Mouse (Mus musculus) hindbrain, embryonic 11.5 days (tissue): ENCODE measurements around the gene Epha4. TPM values are rescaled to one million over a fixed set of nuclear protein-coding genes. Genes with fewer than 3 reads are reported as not detected.

ENCODE experiments used
- ATAC-seq: fragments of 200-750 bp; cut with Nextera tagmentation; 2 replicates; pipeline ENCODE4 v1.8.0; 2017; ENCODE audit warnings: mild to moderate bottlenecking, moderate TSS enrichment, moderate library complexity; ENCODE audit not compliant: low FRiP score
- DNase-seq: peaks from one replicate; pipeline ENCODE4 v3.0.0-alpha.2; 2015; ENCODE audit warnings: low spot score
- H3K27ac ChIP-seq: fragments of 300-500 bp; sonication (generic); 2 replicates; pipeline ENCODE4 v1.5.1; 2014; ENCODE audit warnings: mild to moderate bottlenecking, low read depth, low read length
- H3K27me3 ChIP-seq: fragments of 300-500 bp; sonication (generic); 2 replicates; pipeline ENCODE4 v1.6.1; 2014; ENCODE audit warnings: mild to moderate bottlenecking, low read length, moderate library complexity, mixed read lengths; ENCODE audit not compliant: control insufficient read depth, insufficient read depth
- H3K36me3 ChIP-seq: fragments of 300-500 bp; sonication (generic); 2 replicates; pipeline ENCODE4 v1.6.1; 2014; ENCODE audit warnings: mild to moderate bottlenecking, low read length, moderate library complexity, mixed read lengths; ENCODE audit not compliant: control insufficient read depth, insufficient read depth
- H3K4me1 ChIP-seq: fragments of 300-500 bp; sonication (generic); replicated peaks from 2 replicates; pipeline ENCODE4 v1.6.1; 2014; ENCODE audit warnings: low read length, mixed read lengths; ENCODE audit not compliant: control insufficient read depth, insufficient read depth
- H3K4me2 ChIP-seq: fragments of 300-500 bp; sonication (generic); replicated peaks from 2 replicates; pipeline ENCODE4 v1.6.1; 2014; ENCODE audit warnings: mild to moderate bottlenecking, low read depth, low read length
- H3K4me3 ChIP-seq: fragments of 300-500 bp; sonication (generic); 2 replicates; pipeline ENCODE4 v1.5.1; 2014; ENCODE audit warnings: low read depth, low read length
- H3K9ac ChIP-seq: fragments of 300-500 bp; sonication (generic); 2 replicates; pipeline ENCODE4 v1.6.1; 2014; ENCODE audit warnings: low read depth, low read length
- H3K9me3 ChIP-seq: fragments of 300-500 bp; sonication (generic); 2 replicates; pipeline ENCODE4 v1.6.1; 2016; ENCODE audit warnings: low read length; ENCODE audit not compliant: control insufficient read depth
- WGBS: fragments of 180-500 bp; shearing (Covaris S2); extraction: QIAGEN DNeasy Blood & Tissue Kit; methylation state at CpG from one replicate; pipeline ENCODE4 v1.1.7; 2014; 5-methylcytosine and 5-hydroxymethylcytosine counted together
- polyA plus RNA-seq: library from polyadenylated mRNA; unstranded; fragments of >200 nt; fragmentation: Nextera tagmentation; extraction: Ambion mirVana; gene quantifications from 2 replicates; pipeline ENCODE4 v1.2.1, GENCODE M21; 2014

The Epha4 gene
- polyA plus RNA-seq, 1 experiment from 2014 or later: 25.9 TPM

GRCm38 (mm10) chr1:77447061-77447614, 67.8 kb downstream of the Epha4 start:
- no peak for DNase-seq
- 90% methylated on average over 1 of the region's 1 CpGs for WGBS
- Histone ChIP-seq H3K27ac (no peak overlapping the region), H3K9me3 (no peaks in the 10 kb centered on the region), H3K4me3 (no peak overlapping the region), H3K27me3 (no peaks in the 10 kb centered on the region), H3K4me1 (no peaks in the 10 kb centered on the region), H3K4me2 (no peak overlapping the region), H3K36me3 (no peaks in the 10 kb centered on the region), H3K9ac (no peak overlapping the region)
- no peak for ATAC-seq

GRCm38 (mm10) chr1:77446438-77446837, 68.5 kb downstream of the Epha4 start:
- H3K4me3 ChIP-seq: no peak overlapping the region
- no peak overlapping the region for H3K4me2 ChIP-seq
- no peak for ATAC-seq
- H3K9me3 ChIP-seq: no peaks in the 10 kb centered on the region
- no peak overlapping the region for H3K9ac ChIP-seq
- no peaks in the 10 kb centered on the region for H3K36me3 ChIP-seq
- H3K27ac ChIP-seq: no peak overlapping the region
- H3K4me1 ChIP-seq: no peaks in the 10 kb centered on the region; the same call in 1 of the 2 replicates
- WGBS: 79% methylated on average over 12 of the region's 12 CpGs
- DNase-seq: no peak
- H3K27me3 ChIP-seq: no peaks in the 10 kb centered on the region

- ATAC-seq (no peak), DNase-seq (no peak)
- Histone ChIP-seq H3K27me3 (no peaks in the 10 kb centered on the region), H3K4me3 (no peak overlapping the region), H3K4me2 (no peak overlapping the region), H3K27ac (no peak overlapping the region), H3K36me3 (no peaks in the 10 kb centered on the region), H3K4me1 (no peaks in the 10 kb centered on the region; the same call in 1 of the 2 replicates), H3K9ac (no peak overlapping the region), H3K9me3 (no peaks in the 10 kb centered on the region)
- WGBS: 84% methylated on average over 9 of the region's 9 CpGs
Measured at GRCm38 (mm10) chr1:77444648-77445047, 70.2 kb downstream of the Epha4 start.

GRCm38 (mm10) chr1:77441987-77442386, 72.9 kb downstream of the Epha4 start:
- H3K27me3 ChIP-seq: no peaks in the 10 kb centered on the region
- ATAC-seq (no peak), DNase-seq (no peak)
- no peaks in the 10 kb centered on the region for H3K9me3 ChIP-seq
- 16% methylated on average over 4 of the region's 4 CpGs for WGBS
- no peak overlapping the region for H3K4me2 ChIP-seq
- H3K4me1 ChIP-seq: no peaks in the 10 kb centered on the region; the same call in 1 of the 2 replicates
- H3K27ac ChIP-seq: no peak overlapping the region
- H3K36me3 ChIP-seq: no peaks in the 10 kb centered on the region
- no peak overlapping the region for H3K9ac ChIP-seq
- H3K4me3 ChIP-seq: no peak overlapping the region

GRCm38 (mm10) chr1:77441401-77441800, 73.5 kb downstream of the Epha4 start:
- no peak for DNase-seq
- Histone ChIP-seq H3K27ac (no peak overlapping the region), H3K4me1 (no peaks in the 10 kb centered on the region; the same call in 1 of the 2 replicates)

GRCm38 (mm10) chr1:77440512-77440911, 74.4 kb downstream of the Epha4 start:
- DNase-seq (no peak), ATAC-seq (no peak)
- H3K9me3 ChIP-seq: no peaks in the 10 kb centered on the region
- peaks cover 3% of the 10 kb centered on the region for H3K4me1 ChIP-seq
- H3K27me3 ChIP-seq: no peaks in the 10 kb centered on the region
- H3K27ac ChIP-seq: no peak overlapping the region
- no peaks in the 10 kb centered on the region for H3K36me3 ChIP-seq
- no peak overlapping the region for H3K9ac ChIP-seq
- 11% methylated on average over 10 of the region's 10 CpGs for WGBS
- H3K4me2 ChIP-seq: no peak overlapping the region
- no peak overlapping the region for H3K4me3 ChIP-seq

More at GRCm38 (mm10) chr1:77441401-77441800, 73.5 kb downstream of the Epha4 start:
- H3K36me3 ChIP-seq: no peaks in the 10 kb centered on the region
- no peaks in the 10 kb centered on the region for H3K9me3 ChIP-seq
- 5% methylated on average over 4 of the region's 4 CpGs for WGBS
- no peak overlapping the region for H3K4me3 ChIP-seq
- H3K27me3 ChIP-seq: no peaks in the 10 kb centered on the region
- no peak overlapping the region for H3K4me2 ChIP-seq
- H3K9ac ChIP-seq: no peak overlapping the region
- no peak for ATAC-seq

- peaks cover 3% of the 10 kb centered on the region for H3K4me1 ChIP-seq
- no peak for ATAC-seq
- WGBS: 75% methylated on average over 3 of the region's 3 CpGs
Measured at GRCm38 (mm10) chr1:77439383-77440074, 75.4 kb downstream of the Epha4 start.

GRCm38 (mm10) chr1:77438639-77439038, 76.2 kb downstream of the Epha4 start:
- no peak overlapping the region for H3K9ac ChIP-seq
- 78% methylated on average over 4 of the region's 4 CpGs for WGBS
- no peak overlapping the region for H3K4me3 ChIP-seq
- H3K27me3 ChIP-seq: no peaks in the 10 kb centered on the region
- ATAC-seq (no peak), DNase-seq (no peak)
- peaks cover 3% of the 10 kb centered on the region for H3K4me1 ChIP-seq
- H3K4me2 ChIP-seq: no peak overlapping the region
- no peak overlapping the region for H3K27ac ChIP-seq
- no peaks in the 10 kb centered on the region for H3K36me3 ChIP-seq
- H3K9me3 ChIP-seq: no peaks in the 10 kb centered on the region

More at GRCm38 (mm10) chr1:77439383-77440074, 75.4 kb downstream of the Epha4 start:
- Histone ChIP-seq H3K27ac (no peak overlapping the region), H3K9ac (no peak overlapping the region), H3K27me3 (no peaks in the 10 kb centered on the region), H3K4me2 (no peak overlapping the region), H3K36me3 (no peaks in the 10 kb centered on the region), H3K4me3 (no peak overlapping the region), H3K9me3 (no peaks in the 10 kb centered on the region)
- DNase-seq: no peak
